Mouse (Mus musculus): Measurements from ENCODE around the gene Msantd4.
"Not testable (repeated sequence)": the region's sequence is repeated elsewhere in the genome, so short reads cannot be mapped to it uniquely, and the experiment has no call there.

Gene Msantd4

DNA sequence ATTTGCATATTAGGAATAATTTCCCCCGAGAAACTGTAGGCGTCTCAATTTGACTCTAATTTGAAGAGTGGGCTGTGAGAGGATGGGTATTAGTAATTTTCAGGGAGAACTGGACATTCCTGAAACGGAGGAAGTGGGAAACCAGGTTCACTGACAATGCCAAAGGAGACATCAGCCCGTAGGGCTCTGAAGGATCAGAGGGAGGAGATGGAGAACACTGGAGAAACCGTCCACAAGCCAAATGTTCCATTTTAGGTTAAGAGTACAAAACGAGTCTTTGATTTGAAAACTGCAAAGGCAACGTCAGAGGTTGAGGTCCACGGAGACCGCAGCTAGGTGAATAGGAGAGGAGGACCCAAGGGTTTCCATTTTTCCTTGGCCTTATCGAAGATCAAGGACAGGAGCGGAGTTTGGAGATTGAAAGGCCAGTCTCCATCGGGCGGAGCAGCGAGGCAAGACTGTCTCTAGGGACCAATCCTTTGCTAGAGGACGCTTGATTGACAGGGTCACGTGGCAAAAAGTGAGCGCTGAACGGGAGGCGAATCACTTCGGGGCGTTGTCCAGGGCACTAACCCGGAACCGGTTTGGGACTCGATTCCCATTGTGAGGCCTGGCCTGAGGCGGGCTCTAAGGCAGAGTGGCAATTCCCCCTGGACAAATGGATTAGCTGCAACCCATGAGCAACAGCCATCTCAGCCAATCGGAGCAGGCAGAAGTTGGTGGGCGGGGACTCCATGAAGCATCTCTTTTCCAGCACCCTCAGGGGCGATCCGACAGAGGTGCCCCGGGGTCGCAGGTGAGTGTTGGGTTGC, at the start of gene Msantd4:
Gene Msantd4, plus strand, starts transcription at position 735 of the 812 bp plus-strand sequence.
- in situ Hi-C loops (cut with MboI, MseI) = loop anchor here (5.0 kb wide), 1 partner anchor 69 kb away; the partner anchor contains the start of genes Aasdhppt and Kbtbd3

DNA sequence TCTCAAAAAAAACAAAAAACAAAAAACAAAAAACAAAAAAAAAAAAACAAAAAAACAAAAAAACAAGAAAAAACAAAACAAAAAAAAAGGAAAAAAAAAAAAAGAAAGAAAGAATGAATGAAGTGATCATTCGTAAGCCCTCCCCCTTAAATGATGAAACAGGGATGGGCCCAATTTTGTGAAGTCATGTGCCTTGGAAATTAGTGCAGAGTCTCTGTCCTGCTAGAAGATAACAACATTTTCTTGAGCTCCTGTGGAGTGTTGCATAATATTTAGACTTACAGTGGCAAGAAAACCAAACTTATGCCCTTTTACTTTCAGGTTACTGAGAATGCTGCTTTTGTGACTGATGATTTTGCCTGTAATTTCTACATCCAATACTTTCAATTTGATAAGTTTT, 23.2 kb upstream of the Msantd4 start:
- in situ Hi-C loops (cut with MboI, MseI) = no loop called here

DNA sequence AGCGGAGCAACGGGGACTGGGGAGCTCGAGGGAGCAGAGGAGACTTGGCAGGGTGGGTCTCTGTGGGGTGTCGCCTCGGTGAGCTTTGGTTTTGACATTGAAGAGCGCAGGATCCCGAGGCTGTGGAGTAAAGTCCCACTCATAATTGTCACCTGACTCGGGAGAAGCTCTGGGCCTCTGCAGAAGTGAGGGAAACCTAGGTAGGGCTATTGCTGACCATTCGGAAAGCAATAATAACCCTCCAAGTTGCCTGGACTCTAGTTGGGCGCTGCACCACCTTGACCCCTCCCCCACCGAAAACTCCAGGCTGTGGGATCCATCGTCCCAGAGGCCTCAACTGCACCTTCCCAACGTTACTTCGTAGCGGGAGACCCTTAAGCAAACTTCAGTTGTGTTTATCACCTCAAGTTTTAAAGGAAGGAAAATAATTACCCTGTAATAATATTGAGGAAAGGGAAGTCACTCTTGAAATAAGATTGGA, 318 bp downstream of the Msantd4 start:
- in situ Hi-C loops (cut with MboI, MseI) = loop anchor here (5.0 kb wide), 1 partner anchor 69 kb away; the partner anchor contains the start of genes Aasdhppt and Kbtbd3

DNA sequence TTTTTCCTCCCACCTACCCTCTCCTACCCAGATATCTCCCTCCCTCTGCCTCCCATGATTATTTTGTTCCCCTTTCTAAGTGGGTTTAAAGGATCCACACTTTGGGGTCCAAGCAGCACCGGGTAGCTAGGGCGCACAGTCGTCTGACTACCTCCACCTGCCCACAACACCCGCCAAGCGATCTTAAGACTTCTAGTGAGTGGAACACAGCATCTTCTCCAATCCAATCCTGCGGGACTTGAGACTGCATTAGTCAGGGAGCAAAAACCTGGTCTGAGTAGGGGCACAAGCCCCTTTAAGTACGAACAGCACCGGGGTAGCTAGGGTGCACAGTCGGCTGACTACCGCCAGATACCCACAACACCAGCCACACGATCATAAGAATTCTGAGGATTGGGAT, 24.4 kb downstream of the Msantd4 start:
- in situ Hi-C loops (cut with MboI, MseI) = not testable (repeated sequence)

Data from T-helper 1 cell (primary cell).